Mouse (Mus musculus): ENCODE results near the gene Atp4b.
A peak's percentile ranks its signal among the peaks of the same experiment; 100 is the strongest.
"Not testable (repeated sequence)": the region's sequence is repeated elsewhere in the genome, so short reads cannot be mapped to it uniquely, and the experiment has no call there.

The Atp4b gene

DNA sequence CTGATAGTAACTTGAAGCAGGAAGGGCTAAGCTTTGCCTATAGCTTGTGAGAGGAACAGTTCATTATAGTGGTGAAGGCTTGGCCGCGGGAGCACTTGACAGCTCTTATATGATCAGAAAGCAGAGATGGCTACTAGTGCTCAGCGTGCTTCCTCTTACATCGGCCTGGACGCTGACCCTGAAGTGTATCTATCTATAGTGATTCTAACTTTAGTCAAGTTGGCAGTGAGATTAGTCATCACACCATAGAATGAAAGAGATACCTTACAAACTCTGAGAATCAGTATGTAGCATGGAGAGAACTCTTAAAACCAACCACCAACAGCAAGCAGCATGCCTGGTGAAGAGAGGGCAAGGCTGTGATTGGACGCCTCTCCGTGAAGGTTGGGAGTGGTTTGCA is 15.0 kb downstream of the Atp4b start:
- no peak for DNase-seq

DNA sequence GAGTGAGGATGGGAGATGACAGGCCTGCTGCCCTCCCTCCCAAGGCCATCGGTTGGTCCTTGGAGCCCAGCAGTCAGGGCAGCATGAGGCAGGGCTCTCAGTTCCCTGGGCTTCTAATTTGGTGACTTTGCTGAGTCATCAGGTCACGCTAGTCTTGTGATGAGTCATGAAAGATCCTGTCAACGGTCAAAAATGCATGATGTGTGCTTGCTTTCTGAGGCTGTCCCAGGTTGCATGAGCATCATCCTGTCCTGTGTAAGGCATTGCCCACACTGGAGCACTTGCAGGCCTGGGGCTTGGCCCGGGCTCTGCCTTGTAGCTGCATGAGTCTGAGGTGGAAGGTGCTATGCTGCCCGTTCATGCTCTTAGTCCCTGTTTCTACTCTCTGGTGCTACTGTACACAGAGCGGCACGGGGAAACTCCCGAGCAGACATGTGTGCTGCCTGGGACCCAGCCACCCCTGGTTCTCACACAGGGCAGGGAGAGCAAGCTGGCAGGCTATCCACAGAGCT is 23.4 kb downstream of the Atp4b start:
- DNase-seq: no peak

DNA sequence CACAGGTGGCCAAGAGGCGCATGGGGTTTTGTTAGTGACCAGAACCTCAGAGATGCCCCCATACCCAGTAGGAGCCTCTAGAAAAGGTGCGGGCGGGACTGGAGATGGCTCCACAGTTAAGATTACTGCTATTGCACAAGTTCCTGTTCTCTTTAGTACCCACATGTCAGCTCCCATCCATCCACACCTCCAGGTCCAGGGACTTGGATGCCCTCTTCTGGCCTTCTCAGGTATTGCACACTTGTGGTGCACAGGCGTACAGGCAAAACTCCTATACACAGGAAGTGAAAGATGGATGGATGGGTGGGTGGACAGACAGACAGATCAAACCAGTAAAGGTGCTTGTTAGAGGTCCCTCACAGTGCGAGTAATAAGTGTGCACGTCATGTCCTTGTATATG is 34.8 kb downstream of the Atp4b start:
- DNase-seq: no peak

DNA sequence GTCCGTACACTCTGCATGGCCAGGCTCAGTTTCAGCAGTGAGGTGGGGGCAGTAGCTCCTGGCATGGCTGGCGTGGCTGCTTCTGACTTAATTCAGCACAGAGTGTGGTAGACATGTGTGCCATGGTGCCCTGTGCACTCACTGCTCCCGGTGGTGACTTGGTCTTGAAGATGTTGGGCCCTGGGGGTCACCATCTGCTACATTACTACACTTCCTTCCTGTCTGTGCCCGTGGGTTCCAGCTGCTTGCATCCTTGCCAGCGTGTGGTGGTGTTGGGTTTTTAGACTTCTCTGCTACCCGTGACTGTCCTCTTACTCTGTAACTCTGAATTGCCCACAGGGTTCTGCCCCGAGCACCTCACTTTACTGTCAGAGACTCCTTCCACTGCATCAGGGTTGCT is 36.4 kb downstream of the Atp4b start:
- no peak for DNase-seq

DNA sequence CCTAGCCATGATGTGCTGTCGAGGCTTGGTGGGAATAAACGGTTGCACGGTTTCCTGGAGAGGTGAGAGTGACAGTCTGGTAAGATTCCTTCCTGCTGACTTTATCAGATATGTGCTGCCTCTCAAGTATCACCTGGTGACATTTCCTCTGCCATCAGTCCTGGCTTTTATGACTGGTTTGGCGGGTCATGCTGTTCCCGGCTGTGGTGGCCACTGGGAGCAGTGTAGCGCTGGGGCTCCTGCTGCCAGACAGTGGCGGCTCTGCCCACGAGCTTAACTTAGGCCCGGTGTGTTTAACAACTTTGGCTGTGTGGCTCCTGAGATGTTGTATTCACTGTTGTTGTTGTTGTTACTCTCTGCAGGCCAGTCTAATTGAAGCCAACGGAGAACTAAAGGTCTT is 39.9 kb downstream of the Atp4b start:
- DNase-seq: no peak

DNA sequence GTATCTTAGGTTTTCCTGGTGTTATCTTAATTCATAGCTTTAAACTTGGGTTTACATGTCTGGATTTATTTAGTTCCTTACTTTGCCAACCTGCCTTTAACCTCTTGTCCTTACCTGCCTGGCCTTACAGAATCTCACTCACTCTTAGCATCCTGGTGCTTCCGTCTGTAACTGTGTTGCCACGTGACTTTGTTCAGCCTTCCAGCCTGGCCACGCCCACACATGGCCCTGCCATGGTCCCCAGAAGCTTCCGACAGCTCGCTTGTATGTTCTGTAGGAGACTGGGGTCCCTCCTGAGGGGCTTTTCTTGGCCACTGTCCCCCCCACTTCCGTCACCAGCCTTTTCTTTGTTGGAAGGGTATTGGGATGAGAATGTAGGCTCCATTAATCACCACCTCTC is 40.4 kb downstream of the Atp4b start:
- no peak for DNase-seq

DNA sequence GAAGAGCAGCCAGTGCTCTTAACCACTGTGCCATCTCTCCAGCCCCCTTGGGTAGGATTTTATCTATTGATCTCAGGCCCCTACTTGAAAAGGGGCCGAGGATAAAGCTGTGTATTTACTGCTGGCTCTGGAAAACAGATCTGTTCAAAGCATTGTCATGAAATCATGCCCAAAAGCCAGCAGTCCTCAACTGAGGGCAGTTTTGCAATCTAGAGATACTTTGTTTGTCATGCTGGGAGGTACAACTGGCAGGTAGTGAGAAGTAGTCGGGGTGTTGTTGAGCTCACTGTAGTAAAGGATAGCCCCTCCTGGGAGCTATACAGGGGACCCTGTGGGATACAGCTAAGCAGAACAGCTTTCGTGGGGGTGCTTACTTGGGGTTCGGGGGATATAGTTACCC is 42.7 kb downstream of the Atp4b start:
- DNase-seq: no peak

DNA sequence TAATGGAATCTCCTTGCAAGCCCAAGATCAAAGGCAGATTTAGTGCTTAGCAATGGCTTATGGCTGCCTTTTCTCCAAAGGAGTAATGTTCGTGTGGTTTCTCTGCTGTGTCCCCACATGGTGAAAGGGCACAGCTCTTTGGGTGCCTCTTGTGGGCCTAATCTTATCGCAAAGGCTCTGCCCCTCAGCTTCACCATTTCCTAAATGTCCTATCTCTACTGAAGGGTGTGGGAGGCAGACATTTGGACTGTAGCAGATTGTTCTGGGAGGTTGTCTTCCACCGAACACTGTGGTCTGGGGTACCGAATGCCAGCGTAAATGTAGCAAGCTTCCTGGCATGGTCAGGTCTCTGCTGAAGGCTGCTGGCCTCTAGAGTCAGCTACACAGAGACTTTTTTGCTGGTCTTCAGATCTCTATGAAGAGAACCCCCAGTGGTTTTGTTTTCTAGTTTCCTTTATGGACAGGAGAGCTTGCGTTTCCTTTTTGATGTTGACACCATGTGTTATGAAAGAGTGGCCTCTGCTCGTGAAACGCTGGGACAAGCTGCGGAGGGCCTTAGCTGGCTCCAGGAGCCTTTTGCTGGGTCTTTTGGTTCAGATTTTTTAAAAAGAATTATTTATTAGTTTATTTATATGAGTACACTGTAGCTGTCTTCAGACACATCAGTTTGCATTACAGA is 43.3 kb downstream of the Atp4b start:
- no peak for DNase-seq

DNA sequence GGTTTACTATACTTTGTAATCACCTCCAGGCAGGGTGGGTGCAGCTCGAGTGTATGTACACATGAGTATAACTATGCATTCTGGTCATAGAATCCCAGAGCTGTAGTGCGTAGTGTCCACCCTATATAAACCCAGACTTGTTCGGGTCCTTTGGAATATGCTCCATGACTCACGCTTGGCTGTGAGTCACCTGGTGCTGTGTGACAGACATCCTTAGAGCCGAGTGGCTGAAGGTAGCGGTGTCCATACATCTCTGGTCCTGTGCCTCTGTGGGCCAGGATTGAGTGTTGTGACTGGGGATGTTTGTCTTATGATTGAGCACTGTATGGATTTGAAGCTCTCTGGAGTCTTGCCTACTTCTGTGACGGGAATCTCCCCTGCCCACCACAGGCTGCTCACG is 44.0 kb downstream of the Atp4b start:
- no peak for DNase-seq

DNA sequence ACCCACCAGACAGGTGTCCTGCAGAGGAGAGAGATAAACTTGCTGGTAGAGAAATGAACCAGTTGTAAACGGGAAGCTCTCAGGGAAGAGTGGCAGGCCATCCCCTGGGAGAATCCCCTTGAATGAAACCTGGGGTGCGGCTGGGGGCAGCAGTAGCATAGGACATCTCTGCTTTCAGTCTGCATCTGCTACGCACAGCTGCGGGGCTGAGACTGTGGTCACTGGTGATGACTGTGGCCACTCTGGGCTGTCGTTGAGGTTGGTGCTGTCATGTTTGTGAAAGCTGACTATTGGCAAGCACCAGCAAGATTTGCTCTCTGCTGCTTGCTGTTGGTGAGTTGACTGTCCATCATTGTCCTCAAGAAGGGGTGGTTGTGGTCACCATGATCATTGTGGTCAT is 45.0 kb downstream of the Atp4b start:
- no peak for DNase-seq

DNA sequence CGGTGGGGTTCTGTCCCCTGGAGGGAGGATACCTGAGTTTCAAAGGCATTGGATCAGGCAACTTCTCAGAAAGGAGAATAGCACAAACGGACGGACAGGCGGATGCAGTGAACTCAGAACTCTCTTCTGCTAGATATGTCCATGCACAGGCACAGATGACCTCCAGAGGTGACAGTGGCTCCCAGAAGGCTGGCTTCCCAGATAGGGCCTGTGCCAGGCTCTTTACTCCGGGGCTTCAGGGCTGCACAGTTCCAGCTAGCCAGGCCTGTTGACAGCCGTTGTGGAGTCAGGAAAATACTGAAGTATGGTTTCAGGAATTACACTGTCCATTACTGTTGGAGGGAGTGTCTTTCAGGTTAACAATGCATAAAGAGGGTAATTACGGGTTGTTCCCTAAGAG is 46.6 kb downstream of the Atp4b start:
- no peak for DNase-seq

DNA sequence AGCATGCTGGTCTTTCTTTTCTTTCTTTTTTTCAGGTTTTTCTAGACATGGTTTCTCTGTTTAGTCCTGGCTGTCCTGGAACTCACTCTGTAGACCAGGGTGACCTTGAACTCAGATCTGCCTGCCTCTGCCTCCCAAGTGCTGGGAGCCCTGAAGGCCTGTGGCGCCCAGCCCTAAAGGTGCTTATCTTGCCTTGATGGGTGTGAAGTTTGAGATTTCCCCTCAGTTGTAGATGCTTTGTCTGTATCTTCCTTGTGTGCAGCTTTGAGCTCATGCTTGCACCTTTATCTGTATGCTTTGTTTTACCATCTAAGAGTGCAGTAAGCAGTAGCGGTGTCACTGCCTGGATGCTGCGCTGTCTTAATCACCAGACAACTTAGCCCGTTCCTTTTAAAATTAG is 53.5 kb downstream of the Atp4b start:
- DNase-seq: no peak

DNA sequence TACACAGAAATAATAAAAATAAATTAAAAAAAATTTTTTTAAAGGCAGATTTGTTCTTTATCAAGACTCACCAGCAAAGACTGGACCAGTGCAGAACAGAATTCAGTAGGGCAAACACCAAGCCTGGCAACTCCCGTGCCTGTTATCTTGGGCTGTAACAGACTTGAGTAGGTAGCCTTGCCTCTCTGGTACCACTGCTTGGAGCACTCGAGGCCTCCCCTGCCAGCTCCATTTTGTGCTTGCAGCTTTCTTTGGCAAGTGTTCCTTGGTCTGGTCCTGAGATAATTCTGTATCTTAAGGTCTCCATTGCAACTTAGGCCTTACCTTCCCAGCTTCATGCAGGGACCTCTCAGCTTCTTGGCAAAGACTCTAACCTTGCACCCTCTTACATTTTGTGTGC is 54.3 kb downstream of the Atp4b start:
- no peak for DNase-seq

DNA sequence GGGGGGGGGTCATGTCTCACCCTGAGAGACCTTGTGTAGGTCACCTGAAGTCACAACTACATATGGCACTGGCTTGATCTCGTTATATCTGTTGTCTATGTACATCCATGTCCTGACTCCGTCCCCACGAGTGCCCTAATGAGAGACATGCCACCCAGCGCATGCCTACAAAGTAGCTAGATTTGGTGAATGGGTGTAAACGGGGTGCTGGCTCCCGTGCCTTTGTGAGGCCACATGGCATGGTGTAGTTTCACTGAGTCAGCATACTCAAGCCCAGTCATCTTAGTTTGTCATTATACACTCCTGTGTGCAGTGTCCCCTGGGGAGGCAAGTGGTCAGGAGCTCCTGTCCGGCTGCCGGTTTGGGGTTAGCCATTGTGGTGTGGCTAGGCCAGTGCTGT is 56.0 kb downstream of the Atp4b start:
- no peak for DNase-seq

DNA sequence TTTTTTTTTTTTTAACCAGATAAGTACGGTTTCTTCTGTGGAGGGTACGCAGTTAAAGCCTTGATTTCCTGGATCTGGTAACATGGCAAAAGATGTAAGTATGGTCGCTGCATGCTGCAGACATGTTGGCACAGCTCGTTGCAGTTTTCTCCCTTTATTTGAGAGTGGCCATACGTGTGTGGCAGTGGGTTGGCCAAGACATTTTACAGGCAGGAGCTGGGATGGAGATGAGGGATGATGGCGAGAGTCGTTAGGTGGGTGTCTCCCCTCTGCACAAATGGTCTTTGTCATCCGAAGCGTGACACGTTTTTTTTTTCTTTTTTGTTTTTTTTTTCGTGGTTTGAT is 57.0 kb downstream of the Atp4b start:
- DNase-seq: no peak

DNA sequence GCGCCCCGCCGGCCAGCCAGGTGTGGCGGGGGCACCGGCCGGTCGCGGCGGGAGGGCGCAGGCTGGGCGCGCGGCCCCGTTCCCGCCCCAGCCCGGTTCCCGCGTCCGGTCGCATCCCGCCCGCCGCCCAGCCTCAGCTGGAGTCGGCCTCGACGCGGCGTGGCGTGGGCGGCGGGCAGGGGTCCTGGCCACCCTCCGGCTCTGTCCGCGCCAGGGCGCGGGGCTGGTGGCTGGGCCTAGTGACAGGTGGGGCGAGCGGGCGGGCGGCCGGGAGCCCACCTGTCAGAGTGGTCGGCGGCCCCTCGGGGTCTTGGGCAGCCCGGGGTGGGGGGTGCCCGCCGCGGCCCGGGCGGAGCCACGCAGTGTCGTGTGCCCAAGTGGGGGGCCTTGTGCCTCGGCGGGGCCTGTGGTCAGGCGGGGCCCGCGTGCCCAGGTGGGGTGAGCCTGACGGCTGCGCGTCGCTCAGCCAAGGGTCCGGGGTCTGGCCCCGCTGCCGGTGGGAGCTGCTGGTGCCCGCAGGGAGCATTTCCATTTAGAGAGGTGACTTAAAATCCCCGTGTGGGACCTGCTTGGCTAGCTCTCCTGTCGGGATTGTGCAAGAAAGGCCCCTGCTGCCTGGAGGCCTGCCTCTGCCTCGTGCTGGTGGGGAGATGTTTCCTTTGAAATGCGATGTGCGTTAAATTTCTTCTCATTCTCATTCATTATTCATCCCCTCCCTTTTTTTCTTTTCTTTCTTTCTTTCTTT is 57.6 kb downstream of the Atp4b start:
- peak; percentile 36 for DNase-seq

DNA sequence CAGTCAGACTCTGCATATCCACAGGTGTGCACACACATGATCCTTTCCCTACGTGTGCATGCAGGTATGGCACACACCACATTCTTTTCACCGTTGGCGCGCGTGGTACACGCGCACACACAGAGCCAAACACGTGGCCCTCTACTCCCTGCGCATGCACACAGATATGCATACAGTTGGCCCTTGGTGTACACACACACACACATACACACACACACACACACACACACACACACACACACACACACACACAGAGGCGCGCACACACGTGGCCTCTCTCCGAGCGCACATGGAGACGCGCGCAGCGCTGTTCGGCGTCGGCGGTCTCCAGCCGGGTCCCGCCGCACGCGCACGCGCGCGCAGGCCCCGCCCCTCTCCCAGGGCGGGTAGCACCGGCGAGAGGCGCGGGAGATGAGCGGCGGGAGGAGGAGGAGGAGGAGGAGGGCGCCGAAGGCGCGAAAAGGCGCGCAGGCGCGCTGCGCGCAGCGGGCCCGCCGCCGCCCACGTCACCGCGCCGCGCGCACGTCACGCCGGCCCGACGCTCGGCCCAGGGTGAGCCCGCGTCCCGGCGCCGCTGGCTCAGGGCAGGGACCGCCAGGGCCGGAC is 58.3 kb downstream of the Atp4b start, which contains the start of gene Tfdp1:
Gene Tfdp1, plus strand, starts transcription at position 497 of the 606 bp plus-strand sequence.
- DNase-seq: peak; percentile 91

DNA sequence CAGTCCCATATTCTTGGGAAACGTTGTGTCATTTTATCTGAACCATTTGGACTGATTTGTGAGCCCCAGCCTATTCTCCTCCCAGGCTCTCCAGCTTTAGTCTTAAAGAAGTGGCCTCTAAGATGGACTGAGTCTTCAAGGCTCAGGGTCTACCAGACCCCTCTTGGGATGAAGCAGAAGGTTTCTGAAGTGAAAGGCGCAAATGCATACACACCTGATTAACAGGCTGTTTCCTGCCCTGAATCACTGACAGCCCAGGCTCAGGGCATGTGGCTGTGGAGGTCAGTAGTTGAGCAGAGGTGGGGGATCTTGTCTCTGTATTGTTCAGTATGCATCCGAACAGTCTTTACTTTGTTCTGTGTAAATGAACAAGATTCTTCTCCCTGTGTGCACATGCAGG is 58.9 kb downstream of the Atp4b start:
- DNase-seq: no peak

DNA sequence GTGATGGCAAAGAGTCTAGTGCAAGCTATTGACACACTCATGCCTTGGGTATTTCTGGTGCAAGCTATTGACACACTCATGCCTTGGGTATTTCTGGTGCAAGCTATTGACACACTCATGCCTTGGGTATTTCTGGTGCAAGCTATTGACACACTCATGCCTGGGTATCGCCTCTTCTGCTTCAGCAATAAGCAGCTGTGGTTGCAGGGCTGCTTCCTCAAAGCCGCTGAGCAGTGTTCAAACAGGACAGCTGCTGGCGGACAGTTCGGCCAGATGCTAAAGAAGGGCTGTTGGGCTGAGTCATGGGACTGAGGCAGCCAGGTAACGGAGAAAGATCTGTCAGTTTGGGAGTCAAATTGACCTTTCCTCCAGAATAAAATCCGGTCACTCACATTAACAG is 59.4 kb downstream of the Atp4b start:
- DNase-seq: not testable (repeated sequence)
